Mouse (Mus musculus): ENCODE measurements around the gene Hdhd3. TPM values are rescaled to one million over a fixed set of nuclear protein-coding genes. Genes with fewer than 3 reads are reported as not detected.

Gene Hdhd3
- polyA plus RNA-seq, 1 experiment from 2014 or later: 16.8 TPM

GRCm38 (mm10) chr4:62524651-62525488, 21.6 kb upstream of the Hdhd3 start, which contains the start of the genes Pole3 and 4933430I17Rik:
Gene Pole3, minus strand, starts transcription at chr4:62525068.
Gene 4933430I17Rik, plus strand, starts transcription at chr4:62525369.
- Histone ChIP-seq H3K27ac (ENCODE audit: low read depth, low read length) (peak within 1 kb of the TSS; percentile 95), H3K4me2 (replicated peaks; ENCODE audit: low read depth, low read length) (peak within 1 kb of the TSS; percentile 48), H3K9me3 (ENCODE audit: control insufficient read depth, low read length) (no peaks in the 10 kb centered on the region), H3K36me3 (ENCODE audit: control insufficient read depth, insufficient read depth, low read length) (peaks cover 15% of the 10 kb centered on the region; the same call in 1 of the 2 replicates), H3K27me3 (ENCODE audit: control insufficient read depth, insufficient read depth, low read length) (no peaks in the 10 kb centered on the region), H3K4me3 (ENCODE audit: low read length) (peak within 1 kb of the TSS; percentile 94), H3K4me1 (ENCODE audit: control insufficient read depth, insufficient read depth, low read length) (no peaks in the 10 kb centered on the region; the same call in 1 of the 2 replicates), H3K9ac (ENCODE audit: low read depth, low read length) (peak within 1 kb of the TSS; percentile 90)
- WGBS: under 1% methylated on average over 59 of the region's 59 CpGs
- ATAC-seq (ENCODE audit: low FRiP score, low TSS enrichment): peak; percentile 98

DNA sequence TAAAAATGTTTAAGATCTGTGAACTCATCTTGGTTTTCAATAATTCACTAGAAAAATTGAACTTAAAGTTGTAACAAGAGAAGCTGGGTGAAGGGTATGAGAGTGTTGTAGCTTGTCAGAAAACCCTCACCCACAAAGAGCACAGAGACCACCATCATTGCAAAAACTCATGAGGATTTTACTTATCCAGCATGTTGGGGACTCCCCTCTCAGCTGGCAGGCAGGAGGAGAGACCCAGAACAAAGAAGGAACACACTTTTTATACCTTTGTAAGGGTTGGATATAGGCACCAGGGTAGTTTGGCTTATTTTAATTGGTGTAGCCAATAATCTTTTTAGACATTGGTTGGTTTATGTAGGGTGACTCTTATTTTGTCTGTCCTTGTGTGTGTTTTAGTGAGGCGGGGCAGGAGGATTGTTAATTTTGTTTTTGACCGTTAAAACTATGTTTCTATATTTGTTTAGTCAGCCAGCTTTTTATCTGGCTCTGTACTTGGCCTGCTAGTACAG, 17.7 kb upstream of the Hdhd3 start:
- ATAC-seq (ENCODE audit: low FRiP score, low TSS enrichment): no peak
- Histone ChIP-seq H3K4me1 (ENCODE audit: control insufficient read depth, insufficient read depth, low read length) (peaks cover 31% of the 10 kb centered on the region), H3K9me3 (ENCODE audit: control insufficient read depth, low read length) (no peaks in the 10 kb centered on the region), H3K36me3 (ENCODE audit: control insufficient read depth, insufficient read depth, low read length) (peaks cover 15% of the 10 kb centered on the region; the same call in 1 of the 2 replicates), H3K27me3 (ENCODE audit: control insufficient read depth, insufficient read depth, low read length) (no peaks in the 10 kb centered on the region), H3K4me3 (ENCODE audit: low read length) (no peak overlapping the region), H3K4me2 (replicated peaks; ENCODE audit: low read depth, low read length) (no peak overlapping the region), H3K9ac (ENCODE audit: low read depth, low read length) (no peak overlapping the region), H3K27ac (ENCODE audit: low read depth, low read length) (no peak overlapping the region)
- 85% methylated on average over 2 of the region's 2 CpGs for WGBS

GRCm38 (mm10) chr4:62519849-62520233, 16.6 kb upstream of the Hdhd3 start, which contains the start of gene Alad:
Gene Alad, minus strand, starts transcription at chr4:62519918.
- H3K9ac ChIP-seq (ENCODE audit: low read depth, low read length): peak within 1 kb of the TSS; percentile 83
- WGBS: under 1% methylated on average over 37 of the region's 37 CpGs
- no peaks in the 10 kb centered on the region for H3K9me3 ChIP-seq (ENCODE audit: control insufficient read depth, low read length)
- H3K36me3 ChIP-seq (ENCODE audit: control insufficient read depth, insufficient read depth, low read length): peaks cover 15% of the 10 kb centered on the region; the same call in 1 of the 2 replicates
- H3K4me1 ChIP-seq (ENCODE audit: control insufficient read depth, insufficient read depth, low read length): peaks cover 35% of the 10 kb centered on the region
- H3K27ac ChIP-seq (ENCODE audit: low read depth, low read length): peak within 1 kb of the TSS; percentile 85
- peak within 1 kb of the TSS; percentile 80 for H3K4me3 ChIP-seq (ENCODE audit: low read length)
- no peaks in the 10 kb centered on the region for H3K27me3 ChIP-seq (ENCODE audit: control insufficient read depth, insufficient read depth, low read length)
- peak within 1 kb of the TSS; percentile 58 for H3K4me2 ChIP-seq (replicated peaks; ENCODE audit: low read depth, low read length)
- ATAC-seq (ENCODE audit: low FRiP score, low TSS enrichment): peak; percentile 92

GRCm38 (mm10) chr4:62519122-62519848, 16.0 kb upstream of the Hdhd3 start:
- 2% methylated on average over 26 of the region's 26 CpGs for WGBS
- Histone ChIP-seq H3K4me3 (ENCODE audit: low read length) (peak overlapping the region; percentile 80), H3K36me3 (ENCODE audit: control insufficient read depth, insufficient read depth, low read length) (peaks cover 15% of the 10 kb centered on the region; the same call in 1 of the 2 replicates), H3K27ac (ENCODE audit: low read depth, low read length) (peak overlapping the region; percentile 85), H3K9me3 (ENCODE audit: control insufficient read depth, low read length) (no peaks in the 10 kb centered on the region), H3K27me3 (ENCODE audit: control insufficient read depth, insufficient read depth, low read length) (no peaks in the 10 kb centered on the region), H3K4me2 (replicated peaks; ENCODE audit: low read depth, low read length) (peak overlapping the region; percentile 58), H3K4me1 (ENCODE audit: control insufficient read depth, insufficient read depth, low read length) (peaks cover 35% of the 10 kb centered on the region), H3K9ac (ENCODE audit: low read depth, low read length) (peak overlapping the region; percentile 83)
- ATAC-seq (ENCODE audit: low FRiP score, low TSS enrichment): peak; percentile 68

DNA sequence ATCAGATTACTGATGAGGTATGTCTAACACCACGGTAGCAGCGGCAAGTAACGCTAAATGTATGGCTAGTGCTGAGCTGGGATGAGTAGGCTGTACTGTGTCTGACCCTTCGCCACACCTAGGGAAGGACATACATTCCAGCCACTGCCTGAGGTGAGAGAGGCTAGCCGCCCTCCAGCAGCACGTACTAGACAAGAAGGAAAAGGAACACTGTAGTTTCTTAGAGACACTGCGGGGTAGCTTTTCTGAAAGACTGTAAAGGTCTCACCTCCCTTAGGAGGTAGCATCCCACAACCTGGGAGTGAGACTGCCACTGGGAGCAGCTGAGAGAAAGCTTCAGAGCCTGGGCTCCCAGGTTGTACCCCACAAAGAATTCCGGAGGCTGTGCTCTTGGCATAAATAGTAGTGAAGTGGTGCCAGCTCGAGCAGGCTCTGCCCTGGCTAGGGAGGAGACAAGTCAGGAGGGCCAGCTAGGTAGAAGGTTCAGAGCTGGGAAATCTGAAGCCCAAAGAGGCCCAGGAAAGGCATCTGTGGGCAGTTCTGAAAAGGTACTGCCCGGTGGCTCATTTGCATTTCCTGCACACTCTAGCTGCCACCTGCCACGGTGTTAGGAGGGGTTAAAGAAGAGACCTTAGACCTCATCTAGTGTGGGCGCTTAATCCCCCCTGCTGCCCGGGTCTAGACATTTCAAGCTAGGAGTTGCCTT, 15.3 kb upstream of the Hdhd3 start:
- no peaks in the 10 kb centered on the region for H3K9me3 ChIP-seq (ENCODE audit: control insufficient read depth, low read length)
- 34% methylated on average over 13 of the region's 13 CpGs for WGBS
- H3K9ac ChIP-seq (ENCODE audit: low read depth, low read length): peak overlapping the region; percentile 83
- ATAC-seq (ENCODE audit: low FRiP score, low TSS enrichment): 0 out of 2 replicates have a peak, but pooled peaks have one; percentile 7
- peak overlapping the region; percentile 58 for H3K4me2 ChIP-seq (replicated peaks; ENCODE audit: low read depth, low read length)
- H3K36me3 ChIP-seq (ENCODE audit: control insufficient read depth, insufficient read depth, low read length): peaks cover 20% of the 10 kb centered on the region; the same call in 1 of the 2 replicates
- H3K27ac ChIP-seq (ENCODE audit: low read depth, low read length): peak overlapping the region; percentile 85
- H3K4me3 ChIP-seq (ENCODE audit: low read length): peak overlapping the region; percentile 80
- no peaks in the 10 kb centered on the region for H3K27me3 ChIP-seq (ENCODE audit: control insufficient read depth, insufficient read depth, low read length)
- peaks cover 38% of the 10 kb centered on the region for H3K4me1 ChIP-seq (ENCODE audit: control insufficient read depth, insufficient read depth, low read length)

- no peaks in the 10 kb centered on the region for H3K27me3 ChIP-seq (ENCODE audit: control insufficient read depth, insufficient read depth, low read length)
- WGBS: 63% methylated on average over 10 of the region's 10 CpGs
- peak overlapping the region; percentile 80; the same call in 1 of the 2 replicates for H3K4me3 ChIP-seq (ENCODE audit: low read length)
- H3K4me1 ChIP-seq (ENCODE audit: control insufficient read depth, insufficient read depth, low read length): peaks cover 38% of the 10 kb centered on the region
- peaks cover 20% of the 10 kb centered on the region for H3K36me3 ChIP-seq (ENCODE audit: control insufficient read depth, insufficient read depth, low read length)
- H3K9ac ChIP-seq (ENCODE audit: low read depth, low read length): peak overlapping the region; percentile 83
- no peaks in the 10 kb centered on the region for H3K9me3 ChIP-seq (ENCODE audit: control insufficient read depth, low read length)
- peak overlapping the region; percentile 58; the same call in 1 of the 2 replicates for H3K4me2 ChIP-seq (replicated peaks; ENCODE audit: low read depth, low read length)
- ATAC-seq (ENCODE audit: low FRiP score, low TSS enrichment): no peak
- H3K27ac ChIP-seq (ENCODE audit: low read depth, low read length): no peak overlapping the region; the same call in 1 of the 2 replicates
Observed at GRCm38 (mm10) chr4:62517538-62518415, 14.5 kb upstream of the Hdhd3 start.

DNA sequence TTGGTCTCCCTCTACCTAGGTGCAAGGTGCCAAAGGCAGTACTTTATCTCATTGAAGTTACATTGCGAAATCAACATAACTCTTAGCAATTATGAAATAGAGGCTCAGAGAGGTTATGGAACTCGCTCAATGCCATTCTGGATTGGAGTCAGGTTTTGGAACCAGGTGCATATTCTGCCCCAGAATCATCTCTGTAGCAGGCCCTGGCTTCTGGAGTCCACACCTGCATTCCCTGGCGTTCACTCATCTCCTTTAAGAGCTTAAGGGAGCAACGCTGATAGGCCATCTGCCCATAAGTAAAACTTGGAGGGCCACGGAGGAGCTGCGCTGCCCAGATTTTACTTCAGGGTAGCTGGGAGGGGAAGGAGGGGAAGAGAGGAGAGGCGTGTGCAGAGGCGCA, 13.8 kb upstream of the Hdhd3 start:
- no peak for ATAC-seq (ENCODE audit: low FRiP score, low TSS enrichment)
- 0 out of 2 replicates have a peak overlapping the region, but pooled peaks have one; percentile 12 for H3K9ac ChIP-seq (ENCODE audit: low read depth, low read length)
- H3K36me3 ChIP-seq (ENCODE audit: control insufficient read depth, insufficient read depth, low read length): peaks cover 21% of the 10 kb centered on the region
- no peaks in the 10 kb centered on the region for H3K27me3 ChIP-seq (ENCODE audit: control insufficient read depth, insufficient read depth, low read length)
- H3K9me3 ChIP-seq (ENCODE audit: control insufficient read depth, low read length): no peaks in the 10 kb centered on the region
- peaks cover 38% of the 10 kb centered on the region for H3K4me1 ChIP-seq (ENCODE audit: control insufficient read depth, insufficient read depth, low read length)
- H3K4me3 ChIP-seq (ENCODE audit: low read length): no peak overlapping the region
- no peak overlapping the region; the same call in 1 of the 2 replicates for H3K27ac ChIP-seq (ENCODE audit: low read depth, low read length)
- H3K4me2 ChIP-seq (replicated peaks; ENCODE audit: low read depth, low read length): no peak overlapping the region
- WGBS: 91% methylated on average over 8 of the region's 8 CpGs
